Mouse (Mus musculus): ENCODE results near the gene Tbc1d21.

Tbc1d21 gene

DNA sequence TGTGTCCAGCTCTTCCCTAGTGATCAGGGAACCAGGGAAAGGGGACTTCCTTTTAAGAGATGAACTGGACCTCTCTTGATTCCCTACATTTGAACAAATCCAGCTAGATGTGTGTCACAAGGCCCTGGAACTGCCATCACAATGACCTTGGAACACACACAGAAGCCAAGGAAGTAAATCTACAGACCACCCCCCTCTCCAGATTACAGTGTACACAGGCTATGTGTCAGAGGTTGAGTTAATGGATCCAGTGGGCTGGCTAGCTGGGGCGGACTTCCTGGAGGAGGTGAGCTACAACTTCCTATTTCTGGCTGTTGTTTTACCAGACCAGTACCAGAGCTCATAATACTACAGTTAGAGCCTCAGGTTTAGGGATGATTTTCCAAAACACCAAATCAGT is at the start of gene Tbc1d21:
Gene Tbc1d21 (minus strand): TSS at position 101 of the 400 bp plus-strand sequence.
- in situ Hi-C loops (cut with MboI, MseI), result no loop called here

DNA sequence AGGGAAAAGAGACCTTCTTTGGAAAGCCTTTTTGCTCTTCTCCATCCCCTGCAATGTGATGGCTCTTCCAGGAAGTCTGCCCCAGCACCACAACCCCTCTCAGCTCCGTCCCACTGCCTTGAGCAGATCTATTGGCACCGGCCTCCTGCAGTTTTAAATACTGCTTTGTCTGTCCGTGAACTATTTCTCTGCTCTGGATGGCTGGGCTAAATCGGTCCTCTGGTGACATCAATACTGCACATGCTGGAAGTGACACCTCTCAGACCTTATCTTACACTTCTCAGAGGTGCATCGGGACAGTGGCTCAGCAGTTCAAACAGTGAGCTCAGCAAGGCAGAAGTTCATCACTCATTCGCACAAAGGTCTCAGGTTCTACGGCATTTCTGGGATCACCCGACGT is 41.3 kb upstream of the Tbc1d21 start:
- in situ Hi-C loops (cut with MboI, MseI), result no loop called here

DNA sequence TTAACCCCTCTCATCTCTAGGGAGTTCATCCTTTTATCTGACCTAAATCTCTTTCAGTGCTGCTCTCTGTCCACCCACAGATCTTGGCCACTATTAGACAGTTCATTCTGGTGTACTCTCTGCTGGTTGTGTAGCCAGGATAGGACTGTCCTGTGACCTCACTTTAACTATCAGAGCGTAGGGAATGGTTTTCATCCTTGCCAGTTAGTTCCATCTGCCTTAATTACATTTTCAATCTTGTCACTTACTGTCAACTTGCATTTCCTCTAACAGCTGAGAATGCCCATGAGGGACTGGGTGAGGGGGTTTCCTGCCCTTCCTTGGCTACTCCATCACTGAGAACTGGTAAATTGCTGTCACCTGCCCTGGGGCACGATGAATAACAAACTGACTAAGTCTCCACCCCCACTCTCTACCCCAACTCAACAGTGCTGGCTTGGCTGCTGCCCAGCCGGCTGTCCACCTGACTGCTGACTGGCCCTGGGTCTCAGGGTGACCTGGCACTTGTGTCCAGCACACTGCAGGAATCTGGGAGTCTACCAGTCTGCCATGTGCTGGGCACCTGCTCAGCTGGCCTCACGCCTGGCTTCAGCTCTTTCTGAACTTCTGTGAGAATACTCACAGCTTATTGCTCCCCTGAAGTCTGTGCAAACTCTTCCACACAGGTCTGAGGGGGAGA is 39.9 kb upstream of the Tbc1d21 start:
- in situ Hi-C loops (cut with MboI, MseI), result no loop called here

DNA sequence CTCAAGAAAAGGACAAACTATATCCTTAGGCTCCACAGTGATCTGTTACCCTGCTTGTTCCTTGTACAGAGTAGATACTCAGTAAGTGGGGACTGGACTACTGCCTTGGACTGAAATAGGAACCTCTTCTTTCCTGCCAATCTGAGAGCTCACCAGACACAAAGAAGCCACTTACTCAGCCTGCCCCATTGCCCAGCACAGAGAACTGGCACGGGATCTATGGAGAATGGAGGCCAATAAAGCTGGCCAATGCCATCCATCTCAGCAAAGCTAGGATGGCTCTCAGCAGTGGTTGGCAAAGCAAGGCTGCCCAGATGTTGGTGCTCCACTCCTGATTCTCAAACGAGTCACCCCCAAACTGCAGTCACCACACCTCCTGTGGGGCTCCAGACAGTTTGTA is 39.0 kb upstream of the Tbc1d21 start:
- in situ Hi-C loops (cut with MboI, MseI), result no loop called here

DNA sequence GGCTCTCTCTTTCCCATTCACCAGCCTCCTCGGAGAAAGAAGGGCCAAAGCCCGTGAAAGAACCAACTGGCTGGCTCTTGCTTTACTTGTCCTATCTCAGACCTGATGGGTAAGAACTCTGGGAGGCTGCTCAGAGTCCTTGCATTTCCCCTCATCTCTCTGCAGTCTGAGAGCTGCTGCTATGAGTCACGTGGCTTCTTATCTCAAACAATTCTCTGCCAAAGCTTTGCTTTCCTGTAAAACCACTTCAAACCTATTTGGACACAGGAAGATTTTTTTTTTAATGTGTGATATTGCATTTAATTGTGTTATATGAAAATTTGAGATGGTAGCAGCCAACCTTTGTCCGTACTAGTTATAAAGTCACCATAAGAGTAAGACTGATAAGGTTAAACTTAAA is 34.2 kb upstream of the Tbc1d21 start:
- in situ Hi-C loops (cut with MboI, MseI), result no loop called here

DNA sequence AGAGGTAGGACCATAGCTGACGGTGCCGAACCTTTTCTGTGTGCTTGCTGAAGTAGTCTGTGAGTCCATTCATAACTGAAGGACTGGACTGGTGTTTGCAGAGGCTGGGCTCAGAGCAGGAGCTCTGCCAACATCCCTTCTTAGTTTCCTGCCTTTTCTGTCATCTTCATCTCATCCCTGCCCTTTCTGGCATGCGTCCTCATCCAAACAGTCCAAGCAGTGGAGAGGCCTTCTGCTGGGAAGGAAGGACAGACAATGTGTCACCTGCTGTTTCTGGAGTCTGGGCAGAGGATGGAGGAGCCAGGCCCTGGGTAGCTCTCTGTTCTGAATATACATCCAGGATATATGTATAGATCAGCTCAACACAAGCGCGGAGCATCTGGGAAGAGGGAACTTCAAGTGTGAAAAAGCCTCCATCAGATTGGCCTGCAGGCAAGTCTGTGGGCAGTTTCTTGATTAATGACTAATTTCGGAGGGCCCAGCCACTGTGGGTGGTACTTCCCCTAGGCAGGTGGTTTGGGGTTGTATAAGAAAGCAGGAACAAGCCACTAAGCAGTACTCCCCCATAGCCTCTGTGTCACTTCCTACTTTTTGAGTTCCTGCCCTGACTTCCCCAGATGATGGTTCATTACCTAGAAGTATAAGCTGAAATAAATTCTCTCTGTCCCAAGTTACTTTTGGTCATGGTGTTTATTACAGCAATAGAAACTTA is 31.3 kb upstream of the Tbc1d21 start:
- in situ Hi-C loops (cut with MboI, MseI), result no loop called here

DNA sequence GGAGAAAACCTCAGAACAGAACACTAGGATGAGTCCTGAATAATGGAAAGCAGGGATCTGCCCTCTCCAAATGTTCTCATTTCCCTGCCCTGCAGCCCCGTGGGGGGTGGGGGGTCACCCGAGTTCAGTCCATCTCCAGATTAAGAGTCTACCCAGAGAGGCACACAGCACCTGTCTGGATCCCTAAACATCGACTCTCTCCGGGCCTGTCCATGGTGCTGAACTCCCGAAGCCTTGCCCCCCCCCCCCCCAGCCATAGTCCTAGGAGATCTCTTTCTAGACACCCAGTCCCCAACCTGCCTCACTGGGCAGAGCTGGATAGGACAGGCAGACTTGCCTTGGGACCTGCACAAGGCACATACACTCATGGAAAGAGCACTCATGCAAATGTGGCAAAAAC is 29.4 kb upstream of the Tbc1d21 start:
- in situ Hi-C loops (cut with MboI, MseI), result no loop called here

DNA sequence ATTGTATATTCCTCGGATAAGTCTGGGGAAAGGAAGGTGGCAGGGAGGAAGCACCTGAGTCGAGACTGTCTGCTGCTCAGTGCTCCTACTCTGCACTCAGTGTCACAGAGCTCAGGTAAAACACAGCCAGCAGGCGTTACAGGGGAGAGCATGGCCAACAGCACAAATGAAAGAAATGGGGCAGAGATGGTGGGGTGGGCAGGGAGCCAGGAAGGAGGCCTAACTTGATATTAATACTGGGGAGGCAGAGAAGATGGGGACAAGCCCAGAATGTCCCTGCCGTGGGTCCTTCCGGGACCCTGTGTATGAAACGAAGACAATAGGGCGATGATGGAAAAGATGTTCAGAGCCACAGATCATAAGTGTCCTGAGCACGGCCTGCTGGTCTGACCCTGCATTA is 24.4 kb upstream of the Tbc1d21 start:
- in situ Hi-C loops (cut with MboI, MseI), result loop anchor here (5.0 kb wide), 1 partner anchor 463 kb away; no protein-coding TSS in a partner anchor

DNA sequence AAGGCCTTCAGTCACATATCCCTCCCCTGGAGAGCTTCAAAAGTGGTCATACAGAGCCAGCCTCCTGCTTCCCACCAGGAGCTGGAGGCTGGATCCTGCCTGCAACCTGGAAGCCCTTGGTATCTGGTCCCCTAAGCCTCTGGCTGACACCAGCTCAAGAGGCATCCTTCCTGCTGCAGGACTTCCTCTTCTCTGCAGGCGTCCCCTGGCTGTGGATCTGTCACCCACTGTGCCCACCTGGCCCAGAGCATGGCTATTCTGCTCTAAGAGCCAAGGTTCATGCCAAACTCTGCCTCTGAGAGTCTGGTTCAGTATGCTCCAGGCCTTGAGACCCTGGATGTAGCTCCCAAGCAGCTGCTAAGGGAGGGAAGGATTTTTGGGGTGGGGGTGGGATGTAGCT is 23.6 kb upstream of the Tbc1d21 start:
- in situ Hi-C loops (cut with MboI, MseI), result loop anchor here (5.0 kb wide), 1 partner anchor 463 kb away; no protein-coding TSS in a partner anchor

DNA sequence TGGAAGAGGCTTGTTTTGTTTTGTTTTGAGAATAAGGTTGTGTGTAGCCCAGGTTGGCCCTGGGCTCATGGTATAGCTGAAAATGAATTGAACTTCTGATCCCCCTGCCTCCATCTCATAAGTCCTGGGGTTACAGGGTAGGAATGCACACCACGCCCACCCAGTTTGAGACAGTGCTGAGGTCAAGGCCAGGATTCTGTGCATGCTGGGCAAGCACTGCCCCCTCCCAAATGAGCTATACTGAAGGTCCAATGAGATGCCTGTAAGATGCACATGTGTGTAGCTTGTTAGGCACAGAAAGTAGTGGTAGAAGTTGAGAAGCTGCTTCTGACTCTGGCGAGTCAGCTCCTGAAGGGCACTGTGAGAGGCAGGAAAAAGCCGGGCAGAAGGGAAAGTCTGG is 18.1 kb upstream of the Tbc1d21 start:
- in situ Hi-C loops (cut with MboI, MseI), result no loop called here

DNA sequence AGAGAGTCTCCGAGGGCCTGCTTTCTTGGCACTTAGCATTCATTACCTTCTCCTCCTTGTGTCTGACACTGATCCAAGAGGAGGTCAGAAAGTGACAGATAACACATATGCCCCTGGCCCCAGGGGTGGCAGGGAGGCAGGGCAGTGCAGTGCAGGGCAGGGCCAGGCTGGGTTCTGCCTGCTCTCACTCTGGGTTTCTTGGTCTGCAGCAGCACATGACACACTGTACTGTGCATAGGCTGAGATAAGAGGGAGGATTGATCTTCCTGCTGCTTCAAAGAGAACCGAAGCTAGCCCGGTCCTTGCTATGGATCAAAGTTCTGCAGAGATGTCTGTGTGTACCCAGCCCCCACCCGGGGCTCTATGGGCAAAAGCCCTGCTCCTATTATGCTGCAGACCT is 8.6 kb upstream of the Tbc1d21 start:
- in situ Hi-C loops (cut with MboI, MseI), result no loop called here

DNA sequence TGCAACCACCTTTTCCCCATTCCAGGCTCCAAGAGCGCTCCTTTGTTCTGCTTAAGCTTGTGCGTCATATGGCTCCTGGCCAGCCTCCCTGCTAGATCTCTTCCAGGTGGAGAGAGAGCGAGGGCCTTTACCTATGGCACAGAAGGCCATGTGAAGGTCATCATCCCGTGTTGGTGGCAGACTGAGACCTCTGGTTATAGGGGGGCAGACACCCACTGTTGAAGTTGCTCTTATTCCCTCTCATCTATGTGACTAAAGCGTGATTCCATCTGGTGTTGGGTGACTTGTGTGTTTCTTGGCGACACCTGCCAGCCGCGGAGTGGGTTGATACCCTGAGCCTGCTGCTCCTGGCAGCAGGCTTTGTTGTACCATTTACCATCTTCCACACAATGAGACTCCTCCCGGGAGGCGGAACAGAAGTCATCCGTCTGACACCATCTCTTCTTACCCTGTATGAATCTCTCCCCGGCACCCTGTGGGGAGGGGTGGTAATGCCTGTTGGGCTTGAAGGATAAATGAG is 3.7 kb upstream of the Tbc1d21 start:
- in situ Hi-C loops (cut with MboI, MseI), result no loop called here

DNA sequence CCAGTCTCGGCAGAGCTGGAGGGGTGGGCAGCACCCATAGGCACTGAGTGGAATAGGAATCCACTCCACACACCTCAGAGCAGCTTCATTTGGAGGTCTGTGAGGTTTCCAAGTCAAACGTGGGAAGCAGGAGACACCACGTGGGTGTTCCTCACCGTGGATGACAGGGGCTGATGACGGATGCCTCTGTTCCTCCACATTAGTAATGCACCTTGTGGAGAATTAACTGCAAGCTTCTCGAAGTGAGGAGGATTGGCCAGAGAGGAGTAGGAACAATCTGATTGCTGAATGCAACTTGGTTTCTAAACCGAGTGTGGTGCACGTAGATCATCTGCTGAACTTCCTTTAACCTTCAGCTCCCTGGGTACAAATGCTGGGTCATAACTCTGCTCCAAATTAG is 1.7 kb upstream of the Tbc1d21 start:
- in situ Hi-C loops (cut with MboI, MseI), result no loop called here

DNA sequence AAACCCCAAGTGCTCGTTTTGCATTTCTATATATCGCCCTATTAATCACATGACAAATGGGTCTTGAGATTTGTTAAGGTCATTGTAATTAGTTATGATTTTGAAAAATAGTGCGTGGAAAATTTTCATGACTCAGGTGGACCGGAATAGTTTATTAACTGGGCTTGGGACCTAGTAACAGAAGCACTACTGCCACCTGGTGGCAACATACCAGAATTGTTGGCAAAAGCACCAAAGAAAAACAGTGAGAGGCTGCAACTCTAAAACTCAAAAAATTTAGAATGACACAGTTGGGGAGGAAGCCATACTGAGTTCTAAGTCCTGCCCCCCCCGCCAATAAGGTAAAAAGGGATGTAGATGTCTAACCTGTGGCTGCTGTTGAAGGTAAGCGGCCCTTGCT is 611 bp downstream of the Tbc1d21 start:
- in situ Hi-C loops (cut with MboI, MseI), result no loop called here

DNA sequence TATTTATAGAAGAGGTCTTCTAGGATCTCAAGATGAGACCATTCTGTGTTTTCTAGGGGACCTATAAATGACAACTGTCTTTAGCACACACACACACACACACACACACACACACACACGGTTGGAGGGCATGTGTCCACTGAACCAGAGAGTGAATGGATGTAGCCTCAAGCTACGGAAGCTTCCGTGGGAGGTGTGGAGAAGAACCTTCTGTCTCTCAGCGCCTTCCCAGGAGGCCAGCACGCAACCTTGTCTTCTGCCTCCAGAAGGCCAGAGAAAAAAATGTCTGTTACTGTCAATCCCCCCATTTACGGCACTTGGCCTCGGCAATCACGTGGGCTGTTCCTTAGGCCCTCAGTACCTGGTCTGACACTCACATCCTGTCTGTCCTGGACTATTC is 5.9 kb downstream of the Tbc1d21 start:
- in situ Hi-C loops (cut with MboI, MseI), result no loop called here

DNA sequence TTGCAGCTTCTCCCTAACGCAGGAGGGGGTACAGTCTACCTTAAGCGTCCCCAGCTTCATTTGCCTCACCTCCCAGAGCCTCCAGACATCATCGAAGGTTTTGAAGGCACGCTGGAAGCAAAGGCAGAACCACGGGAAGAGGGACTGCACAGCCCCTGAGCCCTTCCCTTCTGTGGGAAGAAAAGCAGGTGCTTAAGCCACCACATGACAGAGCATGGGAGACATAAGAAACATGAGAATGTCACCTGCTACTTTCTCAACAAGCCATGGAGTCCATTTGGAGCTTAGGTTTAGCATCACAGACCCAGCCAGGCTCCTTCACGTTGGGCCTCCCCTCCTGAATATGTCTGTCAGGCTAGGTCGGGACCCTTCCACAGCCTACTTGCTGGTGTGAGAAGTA is 8.3 kb downstream of the Tbc1d21 start:
- in situ Hi-C loops (cut with MboI, MseI), result no loop called here

DNA sequence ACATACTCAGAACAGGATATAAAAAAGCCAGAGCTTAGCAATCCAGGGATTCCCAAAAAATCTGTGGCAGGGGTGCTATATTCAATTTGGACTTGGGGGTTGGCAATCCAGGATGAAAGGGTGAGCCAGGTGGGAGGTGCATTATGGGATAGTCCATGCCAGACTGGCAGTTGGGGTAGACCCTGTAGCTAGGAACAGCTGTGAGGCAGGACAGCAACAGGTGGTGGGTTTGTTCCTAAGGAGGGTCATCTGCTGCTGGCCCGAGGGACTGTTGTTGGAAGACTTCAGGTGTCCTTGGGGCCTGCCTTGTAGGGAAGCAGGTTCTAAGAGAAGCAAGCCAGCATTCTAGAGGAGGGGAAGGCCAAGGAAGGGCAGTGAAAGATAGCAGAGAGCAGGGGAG is 8.9 kb downstream of the Tbc1d21 start:
- in situ Hi-C loops (cut with MboI, MseI), result no loop called here

DNA sequence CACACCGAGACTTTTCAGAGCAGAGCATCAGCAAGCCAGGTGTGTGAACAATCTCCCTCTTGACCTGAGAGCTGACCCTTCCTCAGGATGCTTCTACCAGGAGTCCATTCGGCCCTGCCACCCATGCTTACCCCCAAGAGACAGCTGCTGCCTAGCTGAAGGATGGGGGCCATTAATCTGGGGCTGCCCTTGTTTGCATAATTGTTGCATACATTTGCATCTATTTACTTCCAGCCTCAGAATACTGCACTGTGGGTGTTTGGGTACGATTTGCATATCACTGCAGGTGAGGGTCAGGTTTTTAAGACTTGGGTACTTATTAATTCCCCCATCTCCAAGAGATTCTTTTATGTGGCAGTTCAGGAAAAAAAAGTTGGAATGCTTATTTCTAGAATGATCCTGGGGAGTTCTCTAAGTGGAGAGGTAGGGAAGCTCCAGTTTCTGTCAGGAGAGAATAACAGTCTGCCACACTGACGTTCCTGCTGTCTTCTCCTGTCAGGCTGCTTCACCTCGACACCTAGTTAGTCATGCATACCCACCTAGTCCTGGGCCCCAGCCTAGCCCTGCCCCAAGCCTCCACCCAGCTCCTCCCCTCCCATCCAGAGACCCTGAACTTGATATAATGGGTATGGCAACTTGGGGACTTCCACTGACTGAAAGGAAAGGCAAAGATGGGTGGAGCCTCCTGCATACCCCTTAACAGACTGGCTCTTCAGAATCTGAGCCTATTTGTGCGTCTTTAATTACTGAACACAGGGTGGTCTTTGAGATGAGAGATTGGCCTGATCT is 14.8 kb downstream of the Tbc1d21 start:
- in situ Hi-C loops (cut with MboI, MseI), result no loop called here

DNA sequence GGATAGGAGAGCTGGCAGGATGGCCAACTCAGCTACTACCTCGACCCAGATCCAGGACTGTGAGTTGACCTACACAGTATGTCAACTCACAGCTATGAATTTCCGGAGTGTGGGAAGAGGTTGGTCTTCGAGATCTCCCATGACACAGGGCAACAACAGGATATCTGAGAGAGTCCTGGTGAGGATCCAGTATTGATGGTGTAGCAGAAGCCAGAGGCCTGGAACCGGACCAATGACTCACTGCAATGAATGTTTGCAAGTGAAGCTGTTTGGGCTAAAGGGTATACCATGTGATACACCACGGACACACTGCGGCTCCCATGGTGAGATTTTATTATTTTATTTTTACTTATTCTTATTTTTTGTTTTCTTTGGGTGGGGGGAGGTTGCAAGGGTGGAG is 15.6 kb downstream of the Tbc1d21 start:
- in situ Hi-C loops (cut with MboI, MseI), result no loop called here

DNA sequence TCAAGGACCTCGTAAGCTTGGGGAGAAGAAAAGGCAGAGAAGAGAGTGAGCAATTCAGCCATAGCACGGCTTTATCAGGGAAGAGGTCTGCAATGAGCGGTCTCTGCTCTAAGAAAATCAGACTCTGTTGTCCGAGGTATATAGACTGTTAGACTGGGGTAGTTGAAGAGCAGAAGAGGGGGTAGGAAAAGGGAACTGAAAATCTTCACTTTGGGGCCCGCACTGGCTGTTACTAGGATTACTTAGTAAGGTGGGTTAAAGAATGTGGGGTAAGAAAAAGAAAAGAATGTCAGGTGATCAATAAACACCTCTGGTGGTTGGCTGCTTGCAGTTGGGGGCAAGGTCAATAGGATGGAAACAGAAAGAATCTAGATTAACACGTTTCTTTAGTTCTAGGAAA is 17.0 kb downstream of the Tbc1d21 start:
- in situ Hi-C loops (cut with MboI, MseI), result no loop called here

DNA sequence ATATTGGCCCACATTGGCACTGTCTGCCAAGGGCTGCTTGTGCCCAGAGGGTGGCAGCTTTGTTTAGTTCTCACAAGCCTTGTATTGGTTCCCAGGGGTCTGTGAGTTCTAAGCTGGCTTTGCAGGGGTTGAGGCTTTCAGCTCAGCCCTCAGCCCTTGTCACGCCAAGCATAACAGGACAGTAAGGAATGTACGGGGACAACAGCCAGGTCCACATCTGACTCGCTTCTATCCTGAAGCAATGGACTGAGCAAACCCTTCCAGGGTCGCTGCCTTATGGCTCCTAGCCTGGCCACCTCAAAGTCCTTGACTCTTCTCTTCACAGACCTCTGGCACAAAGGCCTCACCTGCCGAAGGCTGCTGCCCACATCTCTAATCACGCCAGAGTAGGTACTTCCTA is 22.5 kb downstream of the Tbc1d21 start:
- in situ Hi-C loops (cut with MboI, MseI), result no loop called here

DNA sequence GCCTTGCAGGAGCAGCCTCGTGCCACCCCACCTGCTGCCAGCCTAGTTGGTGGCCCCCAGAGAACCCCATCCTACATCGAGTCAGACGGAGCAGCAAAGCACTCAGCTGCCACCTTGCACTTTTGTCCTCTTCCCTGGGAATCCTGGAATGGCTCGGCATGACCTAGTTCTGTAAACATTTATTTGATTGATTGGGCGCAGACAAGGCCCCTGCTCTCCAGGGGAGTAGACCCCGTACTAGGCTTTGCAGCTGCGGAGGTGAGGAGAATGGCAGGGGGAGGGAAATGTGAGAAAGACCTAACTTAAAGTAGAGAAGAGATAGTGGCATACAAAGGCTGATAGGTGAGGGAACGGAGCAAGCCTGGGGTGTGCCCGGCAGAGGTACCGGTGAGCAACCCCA is 23.8 kb downstream of the Tbc1d21 start:
- in situ Hi-C loops (cut with MboI, MseI), result no loop called here
